Mouse (Mus musculus) right cerebral cortex, postnatal 14 days (tissue): ENCODE results near the gene Lats2.
"Not testable (repeated sequence)": the region's sequence is repeated elsewhere in the genome, so short reads cannot be mapped to it uniquely, and the experiment has no call there.

Experiments used
- DNase-seq: peaks from one replicate; pipeline ENCODE4 v3.0.0; 2022

Lats2 gene

GRCm38 (mm10) chr14:57692517-57693130 lies 65.6 kb downstream of the Lats2 start:
- DNase-seq = no peak

GRCm38 (mm10) chr14:57691316-57691715 lies 66.9 kb downstream of the Lats2 start:
- no peak for DNase-seq

GRCm38 (mm10) chr14:57690681-57691080 lies 67.5 kb downstream of the Lats2 start:
- no peak for DNase-seq

- not testable (repeated sequence) for DNase-seq
Measured at GRCm38 (mm10) chr14:57688066-57688465, 70.1 kb downstream of the Lats2 start.

- no peak for DNase-seq
Measured at GRCm38 (mm10) chr14:57687441-57687840, 70.7 kb downstream of the Lats2 start.

- no peak for DNase-seq
Measured at GRCm38 (mm10) chr14:57686647-57687046, 71.5 kb downstream of the Lats2 start.

- peak; percentile 70 for DNase-seq
Measured at GRCm38 (mm10) chr14:57684579-57684978, 73.6 kb downstream of the Lats2 start.

GRCm38 (mm10) chr14:57682751-57683150 lies 75.4 kb downstream of the Lats2 start:
- DNase-seq = no peak

GRCm38 (mm10) chr14:57679958-57680535 lies 78.1 kb downstream of the Lats2 start:
- DNase-seq = peak; percentile 86

GRCm38 (mm10) chr14:57679523-57679922 lies 78.7 kb downstream of the Lats2 start:
- no peak for DNase-seq

GRCm38 (mm10) chr14:57675481-57675880 lies 82.7 kb downstream of the Lats2 start:
- no peak for DNase-seq

- no peak for DNase-seq
Measured at GRCm38 (mm10) chr14:57665628-57665950, 92.6 kb downstream of the Lats2 start.

GRCm38 (mm10) chr14:57664822-57665627 lies 93.2 kb downstream of the Lats2 start, which contains the start of gene Xpo4:
Gene Xpo4, minus strand, starts transcription at chr14:57665430.
- DNase-seq = peak; percentile 83

- no peak for DNase-seq
Measured at GRCm38 (mm10) chr14:57664311-57664821, 93.8 kb downstream of the Lats2 start.

GRCm38 (mm10) chr14:57663630-57664029 lies 94.6 kb downstream of the Lats2 start:
- DNase-seq = no peak

GRCm38 (mm10) chr14:57658301-57658700 lies 99.9 kb downstream of the Lats2 start:
- DNase-seq = no peak

- no peak for DNase-seq
Measured at GRCm38 (mm10) chr14:57657500-57657899, 100.7 kb downstream of the Lats2 start.

- not testable (repeated sequence) for DNase-seq
Measured at GRCm38 (mm10) chr14:57656519-57656918, 101.7 kb downstream of the Lats2 start.

GRCm38 (mm10) chr14:57649501-57649900 lies 108.7 kb downstream of the Lats2 start:
- no peak for DNase-seq

GRCm38 (mm10) chr14:57646155-57646554 lies 112.0 kb downstream of the Lats2 start:
- DNase-seq = no peak
